Mouse (Mus musculus): Measurements from ENCODE around the gene Kdm2b. TPM values are rescaled to one million over a fixed set of nuclear protein-coding genes. Genes with fewer than 3 reads are reported as not detected.

Kdm2b gene
- total RNA-seq, 2 experiments from 2014 or later: 13.0 to 13.7 TPM

DNA sequence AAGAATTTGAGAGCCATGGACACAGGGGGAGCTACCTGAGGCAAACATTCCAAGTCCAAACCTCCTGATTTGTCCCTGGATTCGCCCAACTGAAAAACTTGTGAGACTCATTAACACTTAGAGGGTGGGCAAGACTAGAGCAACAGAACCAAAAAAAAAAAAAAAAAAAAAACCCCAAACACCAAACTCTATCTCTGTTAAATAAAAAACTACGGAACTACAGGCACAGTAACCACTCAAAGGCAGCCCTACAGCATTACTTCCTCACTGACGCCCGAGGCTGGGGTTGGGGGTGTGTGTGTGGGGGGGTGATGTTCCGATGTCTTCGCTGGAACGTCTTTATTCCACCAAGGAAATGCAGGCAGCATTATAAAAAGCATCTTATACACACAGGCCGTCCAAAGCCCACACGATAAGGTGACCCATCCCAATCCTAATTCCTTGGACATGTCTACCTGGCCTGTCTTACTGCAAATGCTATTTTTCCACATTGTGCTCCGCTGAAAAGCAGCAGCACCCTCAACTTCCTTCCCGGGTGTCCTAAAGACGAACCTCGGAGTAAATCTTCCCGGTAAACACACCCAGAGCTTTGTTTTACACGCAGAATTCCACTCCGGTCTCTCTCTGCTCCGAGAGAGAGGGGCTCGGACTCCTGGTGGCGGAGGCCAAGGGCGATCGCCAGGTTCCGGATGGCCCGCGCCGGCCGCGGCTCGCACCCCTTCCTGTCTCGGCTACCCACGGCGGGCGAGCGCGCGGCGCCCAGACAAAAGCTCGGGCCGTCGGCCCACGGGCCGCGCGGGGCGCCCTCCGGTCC, 90.5 kb downstream of the Kdm2b start:
- DNase-seq (ENCODE audit: low spot score in 2 of 2): peak; percentile 35 to 41

DNA sequence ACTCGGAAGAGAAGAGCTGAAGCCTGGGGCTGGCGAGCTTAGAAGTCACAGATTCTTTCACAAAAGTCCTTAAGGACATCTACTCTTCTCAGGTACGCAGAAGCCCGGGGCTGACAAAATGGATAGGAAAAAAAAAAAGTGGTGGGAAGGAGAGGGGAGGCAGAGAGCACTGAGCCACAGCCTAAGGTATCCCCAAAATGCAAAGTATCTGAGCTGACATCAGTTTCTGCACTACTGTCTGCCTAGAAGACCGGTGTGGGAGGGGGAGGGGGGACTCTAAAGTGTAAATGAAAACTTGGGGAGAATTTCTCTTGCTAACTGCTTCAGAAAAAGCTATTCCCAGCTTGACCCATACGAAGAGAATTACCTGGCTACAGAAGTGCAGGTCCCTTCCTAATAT, 91.5 kb downstream of the Kdm2b start:
- DNase-seq (ENCODE audit: low spot score in 2 of 2): no peak

DNA sequence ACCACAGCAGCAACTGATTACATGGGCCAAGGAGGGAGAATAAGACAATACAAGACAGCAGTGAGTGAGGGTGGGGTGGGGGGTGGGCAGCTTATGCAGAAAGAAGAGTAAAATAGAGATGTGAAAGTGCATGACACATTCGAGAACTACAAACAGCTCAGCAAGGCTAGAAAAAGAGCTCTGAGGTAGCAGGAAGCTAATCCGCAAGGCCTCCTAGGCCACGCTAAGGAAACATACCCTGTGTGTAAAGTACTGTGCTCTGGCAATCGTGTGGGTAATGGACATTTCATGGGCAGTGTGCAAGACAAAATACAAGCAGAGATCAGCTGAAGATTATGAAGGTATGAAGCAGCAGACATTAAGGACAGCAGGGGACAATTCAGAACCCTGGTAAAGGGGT, 94.8 kb downstream of the Kdm2b start:
- DNase-seq (ENCODE audit: low spot score in 2 of 2): no peak

DNA sequence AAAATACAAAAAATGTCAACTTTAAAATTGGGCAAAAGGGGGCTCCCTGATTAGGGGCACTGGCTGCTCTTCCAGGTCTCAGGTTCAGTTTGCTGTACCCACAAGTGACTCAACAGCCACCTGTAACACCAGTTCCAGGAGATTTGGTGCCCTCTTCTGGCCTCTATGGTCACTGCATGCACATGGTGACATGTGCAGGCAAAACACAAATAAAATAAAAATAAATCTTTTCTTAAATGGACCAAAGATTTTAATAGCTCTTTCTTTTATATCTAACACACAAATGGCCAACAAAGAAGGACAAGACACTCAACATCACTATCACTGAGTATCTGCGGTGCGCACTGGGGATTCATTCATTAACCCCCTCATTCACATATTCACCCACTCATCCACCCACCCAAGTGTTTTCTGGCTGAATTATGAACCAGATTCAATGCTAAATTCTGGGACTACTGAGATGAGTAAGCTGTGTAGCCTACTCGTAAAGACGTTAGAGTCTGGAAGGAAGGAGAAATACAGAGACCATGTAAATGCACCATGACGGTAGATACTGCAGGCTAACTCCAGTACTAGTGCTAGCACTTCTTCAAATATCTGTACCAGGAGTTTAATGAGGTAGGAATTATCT, 95.5 kb downstream of the Kdm2b start:
- peak; percentile 28 to 57 for DNase-seq (ENCODE audit: low spot score in 2 of 2)

DNA sequence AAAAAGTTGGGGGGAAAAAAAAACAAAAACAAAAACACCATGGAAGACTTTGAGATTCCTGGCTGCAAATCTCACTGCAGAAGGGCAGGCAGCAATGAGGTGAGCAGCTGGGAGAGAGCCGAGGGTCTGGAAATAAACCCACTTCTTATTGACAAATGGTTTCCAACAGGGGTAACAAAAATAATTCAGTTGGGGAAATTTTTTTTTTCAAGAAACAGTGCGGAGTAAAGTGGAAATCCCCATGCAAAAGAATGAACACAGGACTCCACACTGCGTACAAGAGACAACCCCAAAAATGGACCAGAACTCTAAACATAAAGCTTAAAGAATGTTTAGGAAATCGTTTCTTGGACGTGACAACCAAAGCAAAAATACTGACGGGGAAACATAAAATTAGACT, 96.4 kb downstream of the Kdm2b start:
- no peak for DNase-seq (ENCODE audit: low spot score in 2 of 2)

DNA sequence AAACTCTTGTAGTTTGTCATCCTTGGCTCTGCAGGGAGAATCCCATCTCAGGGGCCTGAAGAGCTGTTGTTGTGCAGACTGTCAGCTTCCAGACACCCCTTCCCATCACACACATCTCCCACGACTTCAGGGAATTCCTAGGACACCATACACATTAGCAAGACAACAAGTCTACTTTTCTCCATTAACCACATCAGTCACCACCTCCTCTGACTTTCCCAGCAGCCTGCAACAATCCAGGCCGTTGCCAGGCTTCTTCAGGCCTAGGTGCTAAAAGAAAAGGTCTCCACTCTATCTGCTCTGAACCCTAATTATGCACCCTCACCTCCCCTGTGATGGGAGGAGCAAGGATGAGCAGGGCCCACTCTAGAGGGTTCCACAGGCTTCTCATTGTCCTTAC, 99.2 kb downstream of the Kdm2b start:
- no peak for DNase-seq (ENCODE audit: low spot score in 2 of 2)

DNA sequence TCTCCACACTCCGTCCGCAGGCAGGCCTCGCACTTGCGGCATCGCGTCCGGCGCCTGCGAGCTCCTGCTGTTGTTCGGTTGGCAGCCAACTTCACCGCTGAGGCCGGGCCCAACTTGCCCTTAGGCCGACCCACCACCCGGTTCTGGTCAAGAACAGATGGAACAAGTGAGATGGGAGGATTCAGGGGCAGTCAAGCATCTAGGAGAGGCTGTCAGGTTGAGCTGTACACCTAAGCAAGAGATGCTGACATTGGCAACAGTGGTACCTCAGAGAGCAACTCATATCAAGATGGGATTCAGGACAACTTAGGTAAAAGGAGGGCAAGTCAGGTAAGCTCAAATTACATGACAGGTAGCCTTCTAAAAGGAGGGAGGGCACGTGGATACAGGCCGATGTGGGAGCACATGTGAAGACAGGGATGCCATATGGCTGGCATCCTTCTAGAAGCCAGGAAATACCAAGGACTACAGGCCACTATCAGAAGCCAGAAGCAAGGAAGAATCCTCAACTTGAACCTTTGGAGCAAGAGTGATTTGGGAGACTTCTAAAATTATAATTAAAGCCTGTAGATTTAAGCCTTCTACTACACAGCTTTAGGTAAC, 100.9 kb downstream of the Kdm2b start:
- no peak for DNase-seq (ENCODE audit: low spot score in 2 of 2)

DNA sequence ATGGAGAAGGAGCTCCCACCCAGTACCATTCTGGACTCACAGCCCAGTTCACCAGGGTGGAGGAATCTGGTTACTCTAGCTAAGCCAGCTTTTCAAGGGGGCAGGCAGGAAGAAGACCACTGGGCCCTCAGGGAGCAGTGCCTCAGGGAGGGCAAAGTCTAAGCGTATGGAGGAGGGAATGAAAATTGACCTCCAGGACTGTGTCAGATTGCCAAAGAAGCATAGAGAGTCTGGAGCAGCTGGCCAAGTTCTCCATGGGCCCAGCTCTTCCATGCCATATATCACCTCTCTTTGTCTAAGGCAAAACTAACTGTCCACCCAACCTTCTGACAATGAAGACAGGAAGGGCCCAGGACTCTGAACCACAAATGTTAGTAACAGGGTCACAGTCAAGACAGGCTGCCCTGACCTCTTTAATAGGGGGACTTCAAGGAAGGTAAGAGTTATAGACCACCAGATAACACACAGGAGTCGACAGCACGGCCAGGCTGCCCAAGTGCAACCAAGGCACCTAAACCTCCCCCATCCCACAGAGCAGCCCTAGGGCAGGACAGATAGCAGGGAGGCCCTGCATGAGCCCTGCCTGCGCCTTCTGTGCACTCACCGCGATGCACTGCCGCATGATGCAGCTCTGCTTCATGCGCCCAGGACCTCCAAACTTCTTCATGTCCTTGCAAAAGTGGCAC, 101.6 kb downstream of the Kdm2b start:
- no peak for DNase-seq (ENCODE audit: low spot score in 2 of 2)

DNA sequence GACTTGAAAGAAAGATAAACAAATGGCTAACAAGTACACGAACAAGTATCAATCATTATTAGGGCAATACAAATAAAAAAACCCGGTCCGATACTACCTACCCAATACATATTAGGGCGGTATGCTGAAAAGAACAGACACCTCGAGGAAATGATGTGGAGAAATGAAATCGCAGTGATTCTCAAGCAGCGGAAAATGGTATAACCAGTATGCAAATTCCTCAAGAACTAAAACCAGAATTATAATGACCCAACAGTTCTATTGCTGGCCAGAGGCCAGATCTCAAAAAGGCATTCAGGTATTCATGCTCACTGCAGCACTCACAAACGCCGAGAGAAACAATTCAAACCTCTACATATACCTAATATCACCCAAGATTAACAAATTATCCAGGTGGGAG, 102.6 kb downstream of the Kdm2b start:
- no peak for DNase-seq (ENCODE audit: low spot score in 2 of 2)

DNA sequence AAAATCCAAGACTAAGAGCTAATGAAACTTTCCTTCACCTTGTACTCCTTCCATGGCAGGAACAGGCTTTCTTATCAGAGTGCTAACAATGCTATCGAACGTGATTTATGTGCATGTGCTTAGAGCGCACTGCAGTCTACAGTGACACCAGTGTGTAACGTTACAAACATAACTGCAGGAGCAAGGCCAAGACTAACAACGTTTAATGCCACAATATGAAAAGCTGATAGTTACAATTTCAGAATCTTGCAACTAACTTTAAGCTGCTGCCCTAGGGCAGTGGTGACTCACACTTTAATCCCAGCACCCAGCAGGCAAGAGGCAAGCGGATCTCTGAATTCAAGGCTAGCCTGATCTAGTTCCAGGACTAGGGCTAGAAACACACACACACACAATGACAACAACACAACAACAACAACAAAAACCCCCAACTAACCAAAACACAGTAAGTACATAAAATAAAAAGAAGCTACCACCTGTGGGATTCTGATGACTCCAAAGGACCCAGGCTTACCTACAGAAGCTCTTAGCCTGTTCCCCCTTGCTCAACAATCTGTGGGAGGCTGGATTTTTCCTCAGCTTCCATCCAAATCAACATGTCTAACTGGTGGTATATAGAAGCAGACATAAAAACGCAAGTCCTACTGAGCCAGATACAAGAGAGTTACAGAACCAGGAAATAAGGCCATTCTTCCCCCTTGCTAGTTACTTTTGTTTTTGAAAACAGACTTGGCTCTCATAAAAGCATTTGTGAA, 104.9 kb downstream of the Kdm2b start:
- no peak for DNase-seq (ENCODE audit: low spot score in 2 of 2)

DNA sequence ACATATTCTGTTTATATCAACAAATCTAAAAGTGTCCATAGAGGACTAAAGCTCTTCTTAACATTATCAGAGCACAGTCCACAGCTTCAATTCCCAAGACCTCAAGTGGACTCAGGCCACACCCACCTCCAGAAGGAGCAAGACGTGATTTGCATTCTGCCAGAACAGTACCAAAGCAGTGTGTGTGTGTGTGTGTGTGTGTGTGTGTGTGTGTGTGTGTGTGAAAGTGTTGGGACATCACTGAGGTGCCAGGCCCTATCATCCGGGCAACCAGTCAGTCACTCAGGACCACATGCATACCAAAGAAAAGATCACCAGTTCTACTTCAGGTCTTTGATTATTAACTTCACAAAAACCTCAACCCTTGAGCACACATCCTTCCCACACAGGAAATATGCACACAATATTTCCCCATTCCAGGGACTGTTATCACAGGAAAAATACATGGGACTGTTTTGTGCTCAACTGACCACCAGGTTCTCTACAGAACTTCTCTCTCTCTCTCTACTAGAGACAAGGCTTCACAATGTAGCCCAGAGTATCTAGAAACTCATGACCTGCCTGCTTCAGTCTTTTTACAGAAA, 105.9 kb downstream of the Kdm2b start:
- DNase-seq (ENCODE audit: low spot score in 2 of 2): no peak

DNA sequence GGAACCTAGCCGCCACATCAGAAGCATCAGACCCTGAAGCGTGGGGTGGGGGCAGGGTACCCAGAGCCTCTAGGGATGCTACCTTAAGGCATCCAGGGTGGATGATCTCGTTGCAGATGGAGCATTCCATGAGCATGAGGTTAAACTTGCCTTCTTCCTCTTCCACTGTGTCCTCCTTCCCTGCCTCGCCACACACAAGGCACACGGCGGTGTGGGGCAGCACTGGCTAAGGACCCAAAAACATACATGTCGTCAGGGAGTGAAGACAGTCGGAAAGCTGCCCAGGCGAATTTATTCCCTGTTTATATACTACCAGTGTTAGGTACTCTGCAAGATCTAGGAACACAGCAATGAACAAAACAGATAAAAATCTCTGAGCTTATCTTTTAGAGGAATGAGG, 106.4 kb downstream of the Kdm2b start:
- DNase-seq (ENCODE audit: low spot score in 2 of 2): no peak

DNA sequence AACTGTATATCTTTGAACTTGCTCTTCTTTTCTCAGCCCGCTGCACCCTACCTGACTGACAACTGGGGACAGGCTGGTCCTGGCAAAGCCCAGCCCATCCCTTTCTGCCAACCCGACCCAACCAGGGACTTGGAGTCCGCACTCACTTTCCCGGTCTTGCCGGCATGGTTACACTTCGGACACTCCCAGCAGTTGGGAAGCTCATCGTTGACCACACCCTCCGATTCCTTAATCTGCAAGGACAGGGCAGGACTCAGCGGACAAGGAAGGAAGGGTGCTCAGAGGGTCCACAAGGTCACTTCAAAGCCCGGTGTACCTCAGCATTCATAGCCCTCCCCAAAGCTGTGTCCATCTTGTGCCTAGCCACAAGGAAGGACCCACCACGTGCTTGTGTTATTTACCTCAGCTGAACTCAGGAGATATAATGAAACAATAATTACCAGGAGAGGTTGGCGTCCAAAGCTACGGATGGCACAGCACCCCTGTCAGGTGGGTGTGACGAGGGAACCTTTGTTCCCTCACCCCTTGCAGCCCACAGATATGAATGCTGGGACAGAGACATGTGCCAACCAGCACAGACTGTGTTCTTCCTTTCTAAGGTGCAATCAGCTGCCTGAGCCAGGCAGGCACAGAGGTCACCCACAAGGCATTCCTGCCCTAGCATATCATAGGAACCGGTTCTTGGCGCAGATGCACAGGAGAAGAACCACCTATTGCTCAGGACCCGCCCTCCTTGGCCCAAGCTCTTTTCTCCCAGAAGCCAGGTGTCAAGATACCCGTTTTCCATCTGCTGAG, 107.2 kb downstream of the Kdm2b start:
- DNase-seq (ENCODE audit: low spot score in 2 of 2): no peak

DNA sequence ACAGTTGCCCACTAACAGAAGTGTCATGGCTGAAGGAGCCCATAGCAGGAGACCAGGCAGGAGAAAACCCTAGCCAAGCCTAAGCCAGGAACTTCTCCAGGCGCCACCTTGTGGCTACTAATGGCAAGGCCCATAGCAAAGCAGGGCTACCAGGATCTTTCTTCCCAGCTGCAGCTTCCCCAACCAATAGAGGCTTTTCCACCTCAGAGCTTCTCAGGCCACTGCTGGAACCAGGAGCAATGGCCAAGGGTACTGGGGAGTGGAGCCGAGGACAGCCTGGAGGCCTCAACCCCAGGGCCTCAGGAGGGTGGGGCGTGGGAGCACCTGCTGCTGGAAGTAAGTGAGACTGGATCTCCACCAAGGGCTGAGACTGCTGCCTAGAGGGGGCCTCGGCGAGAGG, 108.3 kb downstream of the Kdm2b start:
- DNase-seq (ENCODE audit: low spot score in 2 of 2): peak; percentile 57 to 64

DNA sequence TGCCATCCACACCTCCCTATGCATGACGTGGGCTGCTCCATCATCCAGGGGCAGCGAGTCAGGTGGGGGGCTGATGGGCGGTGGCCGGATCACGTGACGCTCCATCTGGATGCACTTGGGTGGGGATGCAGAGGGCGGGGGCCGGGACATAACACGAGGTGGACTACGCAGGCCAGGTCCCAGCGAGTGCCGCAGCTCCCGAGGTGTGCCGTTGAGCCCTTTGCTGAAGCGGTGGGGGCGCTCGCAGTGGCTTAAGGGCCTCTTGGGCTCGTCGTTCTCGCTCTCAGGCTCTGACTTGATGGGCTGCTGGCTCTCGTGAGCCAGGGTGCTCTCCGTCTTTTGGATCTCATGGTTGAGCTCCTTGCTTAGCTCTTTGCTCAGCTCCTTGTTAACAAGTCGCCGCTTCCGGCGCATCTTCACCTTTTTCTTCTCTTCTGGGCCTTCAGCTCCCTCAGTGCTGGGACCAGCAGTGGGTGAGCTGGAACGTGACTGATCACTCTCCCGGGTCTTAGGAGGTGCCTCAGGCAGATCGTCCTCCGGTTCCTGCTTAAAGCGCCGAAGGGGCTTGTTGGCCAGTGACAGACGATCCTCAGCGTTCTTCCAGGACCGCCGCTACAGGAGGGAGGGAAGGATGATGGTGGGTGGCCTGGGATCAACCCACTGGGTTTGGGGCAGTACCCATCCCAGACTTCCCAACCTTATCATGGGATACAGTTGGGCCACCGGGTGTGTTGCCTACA, 109.2 kb downstream of the Kdm2b start:
- DNase-seq (ENCODE audit: low spot score in 2 of 2): no peak

DNA sequence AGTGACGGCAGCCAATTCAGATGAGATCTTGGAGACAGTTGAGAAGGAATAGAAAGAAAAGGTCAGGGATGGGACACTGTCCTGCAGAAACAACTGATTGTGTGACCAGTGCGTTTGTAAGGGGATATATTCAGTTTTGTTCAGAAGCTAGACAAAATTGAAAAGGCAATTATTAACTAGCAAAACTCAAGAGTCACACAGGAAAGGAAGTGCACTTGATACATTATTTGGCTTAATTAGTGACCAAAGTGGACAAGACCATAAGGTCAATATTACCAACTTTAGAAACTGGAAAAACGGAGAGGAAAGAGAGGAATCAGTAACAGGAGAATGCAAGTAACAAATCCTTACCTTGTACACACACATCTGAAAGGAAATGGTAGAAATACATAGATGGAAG, 113.0 kb downstream of the Kdm2b start:
- no peak for DNase-seq (ENCODE audit: low spot score in 2 of 2)

DNA sequence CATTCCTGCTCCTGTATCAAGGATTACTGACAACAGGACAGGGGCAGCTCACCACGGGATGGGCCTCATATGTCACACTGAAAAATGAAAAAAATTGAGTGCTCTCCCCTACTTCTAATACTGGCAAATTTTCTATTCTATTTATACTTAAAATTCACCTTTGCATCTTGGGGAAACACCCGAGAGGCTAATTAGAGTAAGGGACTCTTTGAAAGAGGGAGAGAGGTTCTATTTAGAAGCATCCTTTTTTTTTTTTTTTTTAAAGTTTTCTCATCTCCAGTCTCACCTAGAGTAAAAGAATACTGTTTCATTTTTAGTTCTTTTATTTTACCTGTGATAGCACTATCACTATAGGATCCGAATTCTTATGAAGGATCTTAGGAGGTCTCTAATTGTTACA, 115.3 kb downstream of the Kdm2b start:
- no peak for DNase-seq (ENCODE audit: low spot score in 2 of 2)

DNA sequence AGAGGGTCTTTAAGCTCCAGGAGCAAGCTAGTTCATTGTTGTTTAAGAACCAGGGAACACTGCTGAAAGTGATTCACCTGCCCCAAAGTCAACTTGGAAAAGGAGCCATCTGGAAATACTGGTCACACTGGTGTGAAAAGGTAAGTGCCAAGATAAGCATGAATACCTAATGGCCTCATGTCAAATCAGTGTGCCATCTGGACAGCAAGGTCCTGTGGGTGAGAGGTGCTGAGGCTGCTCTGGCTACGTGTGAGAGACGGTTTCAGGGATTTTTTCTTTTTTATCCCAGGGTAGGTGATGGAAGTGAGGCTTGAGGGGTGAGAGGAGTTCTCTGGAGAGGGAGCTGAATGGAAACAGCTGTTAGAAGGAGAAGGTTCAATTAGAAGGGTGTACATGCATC, 116.0 kb downstream of the Kdm2b start:
- no peak for DNase-seq (ENCODE audit: low spot score in 2 of 2)

DNA sequence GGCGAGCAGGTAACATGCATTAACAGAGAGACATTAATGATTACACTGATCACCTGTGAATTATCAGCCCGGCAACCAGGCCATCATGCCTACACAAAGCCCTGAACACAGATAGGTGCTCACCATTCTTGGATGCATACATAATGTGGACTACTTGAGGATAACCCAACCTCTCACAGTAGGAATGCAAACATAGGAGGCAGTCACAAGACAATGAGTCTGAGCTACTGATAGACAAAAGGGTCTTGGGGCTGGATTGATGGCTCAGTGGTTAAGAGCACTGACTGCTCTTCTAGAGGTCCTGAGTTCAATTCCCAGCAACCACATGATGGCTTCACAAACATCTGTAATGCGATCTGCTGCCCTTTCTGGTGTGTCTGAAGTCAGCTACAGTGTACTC, 117.0 kb downstream of the Kdm2b start:
- DNase-seq (ENCODE audit: low spot score in 2 of 2): no peak
